Mouse (Mus musculus) monocyte, adult 2 months (primary cell): ENCODE results near the gene Fezf2.

Source experiments
- DNase-seq, 2 experiments: peaks; one replicate each; pipeline ENCODE4 v3.0.0; 2022; ENCODE audit warnings: low spot score in 2 of 2, low read depth in 1 of 2

Fezf2 gene

DNA sequence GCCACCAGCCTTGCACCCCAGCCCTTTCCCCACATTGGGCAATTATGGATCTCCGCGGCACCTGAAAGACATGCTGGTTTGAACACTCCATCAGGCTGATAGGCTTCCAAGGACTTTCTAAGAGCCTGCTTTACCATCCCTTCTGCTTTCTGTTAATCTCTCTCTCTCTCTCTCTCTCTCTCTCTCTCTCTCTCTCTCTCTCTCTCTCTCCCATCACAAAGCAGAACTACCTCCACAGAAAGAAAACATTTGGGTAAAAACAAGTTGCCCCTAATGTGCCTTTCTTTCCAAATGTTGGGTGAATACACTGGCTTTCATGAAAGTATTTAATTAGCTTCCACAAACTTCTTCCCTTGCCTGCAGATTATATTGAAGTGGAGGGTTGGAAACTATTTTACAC is at the start of gene Fezf2:
TSS of gene Fezf2 (minus strand) at position 101 of the 400 bp plus-strand sequence.
- no peak for DNase-seq

GRCm38 (mm10) chr14:12397561-12397960 is 49.6 kb upstream of the Fezf2 start:
- no peak for DNase-seq

GRCm38 (mm10) chr14:12394318-12394717 is 46.3 kb upstream of the Fezf2 start:
- no peak for DNase-seq

- no peak for DNase-seq
Observed at GRCm38 (mm10) chr14:12393271-12393861, 45.4 kb upstream of the Fezf2 start.

DNA sequence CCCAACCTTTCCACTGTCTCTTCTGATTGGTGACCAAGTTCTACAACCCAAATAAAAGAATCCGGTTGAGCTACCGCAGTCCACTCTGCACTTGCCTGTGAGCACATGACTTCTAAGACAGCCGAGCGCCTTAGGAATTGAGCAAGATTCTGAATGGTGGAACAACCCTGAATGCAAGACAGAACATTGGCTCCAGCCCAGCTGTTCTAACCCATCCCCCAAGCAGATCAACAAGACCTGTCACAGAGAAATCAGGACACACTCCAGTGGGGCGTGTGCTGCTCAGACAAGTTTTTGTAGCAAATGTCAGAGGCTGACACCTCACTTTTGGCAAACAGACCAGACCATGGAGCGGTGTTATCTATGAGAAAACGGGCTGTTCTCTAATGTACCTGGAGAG is 43.2 kb upstream of the Fezf2 start:
- DNase-seq: no peak

DNA sequence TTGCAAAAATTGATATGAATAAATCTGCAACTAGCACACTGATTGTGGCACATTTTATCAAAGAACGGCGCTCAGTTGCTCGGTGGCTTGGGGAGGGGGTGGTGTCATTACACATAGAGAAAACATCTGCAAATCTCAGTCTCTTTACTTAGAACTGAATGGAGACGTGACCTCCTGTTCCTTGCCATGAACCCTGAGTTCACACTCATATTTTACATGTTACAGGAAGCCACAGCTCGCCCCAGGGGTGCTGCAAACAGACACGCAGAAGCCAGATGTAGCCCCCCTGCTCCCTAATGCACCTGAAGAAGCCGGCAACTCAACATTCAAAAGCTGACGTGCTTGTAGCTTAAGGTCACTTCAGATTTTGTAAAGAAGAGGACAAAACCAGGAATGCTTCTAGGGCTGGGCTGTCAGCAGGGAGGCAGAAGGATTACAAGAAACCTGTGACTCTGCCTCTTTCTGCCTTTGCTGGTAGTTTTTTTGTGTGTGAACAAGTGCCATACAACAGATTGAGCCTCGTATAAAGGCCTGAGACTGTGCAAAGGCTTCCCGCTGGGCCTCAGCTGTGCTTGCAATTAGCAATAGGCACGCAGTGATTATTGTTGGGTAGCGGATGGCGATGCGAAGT is 40.9 kb upstream of the Fezf2 start:
- no peak for DNase-seq

- no peak for DNase-seq
Observed at GRCm38 (mm10) chr14:12388192-12388795, 40.3 kb upstream of the Fezf2 start.

- no peak for DNase-seq
Observed at GRCm38 (mm10) chr14:12387176-12387575, 39.2 kb upstream of the Fezf2 start.

GRCm38 (mm10) chr14:12377883-12378282 is 29.9 kb upstream of the Fezf2 start:
- DNase-seq: no peak

DNA sequence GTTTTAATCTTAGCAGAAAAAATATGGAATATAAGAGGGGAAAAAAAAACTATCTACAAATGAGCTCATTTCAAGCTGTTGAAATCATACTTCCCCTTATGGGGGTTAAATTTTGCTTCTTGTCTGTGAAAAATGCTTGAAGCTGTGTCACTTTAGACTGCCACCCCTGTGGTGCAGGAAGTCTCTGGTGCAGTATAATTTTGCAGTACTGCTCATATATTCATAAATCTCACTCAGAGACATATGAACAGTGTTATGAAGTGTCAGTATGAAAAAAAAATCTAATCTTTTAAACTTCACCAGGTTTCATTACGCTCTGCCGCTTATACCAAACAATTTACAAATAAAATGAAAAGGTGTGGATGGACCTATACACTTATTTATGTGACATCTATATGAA is 29.3 kb upstream of the Fezf2 start:
- no peak for DNase-seq

GRCm38 (mm10) chr14:12375451-12375850 is 27.5 kb upstream of the Fezf2 start:
- DNase-seq: no peak

DNA sequence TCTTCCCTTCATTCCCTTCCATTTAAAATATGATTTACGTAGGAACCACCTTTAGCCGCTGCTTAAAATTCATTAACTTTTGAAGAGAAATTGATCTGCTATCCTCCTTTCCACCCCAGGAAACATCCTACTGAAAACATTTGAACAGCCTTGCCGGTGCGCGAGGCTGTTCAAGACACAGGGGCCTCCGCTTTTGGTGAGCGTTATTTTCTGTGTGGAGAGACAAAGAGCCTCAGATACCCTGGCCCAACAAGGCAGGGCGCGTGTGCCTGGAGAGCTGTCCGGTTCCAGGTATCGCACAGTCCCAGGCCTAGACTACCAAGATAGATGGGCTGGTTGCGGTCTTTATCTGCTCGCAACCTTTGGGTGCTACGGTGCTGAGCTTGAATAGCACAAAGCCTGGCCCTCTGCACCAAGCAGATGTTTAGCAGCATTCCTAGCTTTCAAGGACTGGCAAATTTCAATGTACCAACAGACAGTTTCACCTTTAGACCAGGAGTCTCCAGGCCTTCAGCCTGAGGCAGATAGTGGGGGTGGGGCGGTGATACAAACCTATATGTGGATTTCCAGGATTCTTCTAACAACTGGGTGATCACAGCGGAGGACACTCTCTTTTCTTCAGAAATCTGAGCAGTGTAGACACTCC is 2.4 kb upstream of the Fezf2 start:
- DNase-seq: no peak

GRCm38 (mm10) chr14:12349334-12350090 is 1.5 kb upstream of the Fezf2 start:
- no peak for DNase-seq

DNA sequence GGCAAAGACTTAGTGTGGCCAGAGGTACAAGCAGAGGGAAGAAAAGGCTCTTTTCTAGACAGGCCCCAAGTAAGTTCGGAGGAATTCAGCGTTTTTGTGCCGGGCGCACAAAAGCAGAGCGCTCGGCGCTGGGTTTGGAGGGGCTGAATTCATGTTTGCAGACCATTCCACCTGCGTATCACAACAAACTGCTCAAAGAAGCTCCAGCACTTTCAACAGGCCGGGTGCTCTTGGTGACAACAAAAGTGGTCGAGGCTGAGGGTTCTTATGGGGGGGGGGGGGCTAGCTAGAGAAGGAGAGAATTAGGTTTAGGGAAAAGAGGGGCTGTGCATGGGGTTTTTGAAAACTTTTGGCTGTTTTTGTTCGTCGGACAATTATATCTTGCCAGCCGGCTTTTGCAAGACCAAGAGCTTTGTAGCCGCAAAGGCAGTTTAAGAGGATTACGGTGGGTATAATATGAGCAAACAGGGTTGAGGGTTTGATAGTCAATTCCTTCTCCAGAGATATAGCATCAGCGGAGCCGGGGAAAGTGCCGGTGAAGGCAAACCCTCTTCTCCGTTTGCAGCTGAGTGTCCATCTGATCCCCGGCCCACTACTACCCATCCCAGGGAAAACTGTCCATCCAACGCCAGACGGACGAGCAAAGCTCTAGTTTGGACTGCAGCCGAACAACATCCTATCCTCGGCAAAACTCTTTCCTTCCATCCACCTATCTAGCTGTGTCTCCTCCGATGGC is 956 bp downstream of the Fezf2 start:
- no peak for DNase-seq

DNA sequence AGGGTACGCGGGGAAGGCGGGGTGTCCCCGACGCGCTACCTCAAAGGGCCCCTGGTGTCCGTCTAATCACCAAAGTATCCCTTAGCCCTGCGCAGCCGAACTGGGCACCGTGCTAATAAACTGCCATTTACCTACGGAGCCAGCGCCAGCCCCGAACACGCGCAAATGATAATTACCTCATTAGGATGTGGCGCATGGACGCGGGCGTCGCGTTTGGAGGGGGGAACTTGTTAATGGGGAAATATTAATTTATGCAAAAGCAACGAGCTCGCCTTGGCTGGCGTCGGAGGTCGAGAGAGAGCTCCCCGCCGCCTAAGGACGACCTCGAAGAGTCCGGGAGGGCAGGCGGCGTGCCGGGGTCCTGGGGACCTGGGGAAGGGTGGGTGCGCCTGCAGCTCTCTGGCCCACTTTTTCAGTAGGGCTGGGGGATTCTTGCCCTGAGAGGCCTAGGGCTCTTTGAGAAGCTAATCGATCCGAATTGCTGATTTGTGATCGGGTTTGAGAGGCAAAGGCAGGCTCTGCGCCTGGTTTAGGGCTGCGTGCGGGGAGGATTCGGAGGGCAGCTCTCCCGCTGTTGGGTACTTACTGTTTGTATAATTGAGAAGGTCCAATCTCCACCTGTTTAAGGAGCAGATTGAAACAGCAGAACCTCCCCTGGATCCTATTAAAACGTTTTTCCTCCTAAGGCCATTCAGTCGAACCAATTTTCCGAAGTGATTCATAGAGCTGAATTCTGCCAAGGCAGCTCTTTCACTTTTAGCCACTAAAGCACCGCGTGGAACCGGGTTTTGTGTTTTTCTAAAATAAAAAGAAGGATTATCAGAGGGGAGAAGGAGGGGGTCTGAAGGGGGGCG is 1.8 kb downstream of the Fezf2 start:
- no peak for DNase-seq

DNA sequence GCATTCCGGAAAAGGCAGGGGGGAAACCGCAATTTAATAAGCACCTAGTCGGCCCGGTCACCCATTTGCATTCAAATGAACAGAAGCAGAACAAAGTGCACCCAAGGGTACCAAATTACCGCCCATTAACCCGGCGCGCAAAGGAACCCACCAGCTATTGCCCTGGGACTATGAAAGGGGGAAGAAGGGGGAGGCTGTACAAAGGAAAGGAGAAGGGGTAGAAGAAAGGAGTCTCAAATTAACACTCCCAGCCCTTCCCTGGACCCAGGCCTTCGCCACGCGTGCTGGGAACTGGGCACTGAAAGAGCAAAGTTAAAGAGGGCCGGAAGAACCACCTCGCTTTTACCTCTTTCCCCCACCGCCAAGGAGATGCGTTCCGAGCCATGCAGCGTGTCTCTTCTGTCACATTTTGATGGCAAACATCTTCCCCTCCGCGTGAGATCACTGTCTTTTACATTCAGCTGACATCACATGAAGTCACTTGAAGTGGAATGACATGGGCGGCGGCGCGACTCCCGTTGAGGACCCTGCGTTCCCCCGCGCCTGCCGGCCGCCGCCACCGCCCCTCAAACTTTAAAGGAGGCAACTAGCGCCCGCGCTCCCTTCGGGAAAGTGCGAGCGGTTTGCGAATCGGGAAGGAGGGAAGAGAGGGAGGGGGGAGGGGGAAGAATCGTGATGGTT is 2.6 kb downstream of the Fezf2 start:
- DNase-seq: no peak

DNA sequence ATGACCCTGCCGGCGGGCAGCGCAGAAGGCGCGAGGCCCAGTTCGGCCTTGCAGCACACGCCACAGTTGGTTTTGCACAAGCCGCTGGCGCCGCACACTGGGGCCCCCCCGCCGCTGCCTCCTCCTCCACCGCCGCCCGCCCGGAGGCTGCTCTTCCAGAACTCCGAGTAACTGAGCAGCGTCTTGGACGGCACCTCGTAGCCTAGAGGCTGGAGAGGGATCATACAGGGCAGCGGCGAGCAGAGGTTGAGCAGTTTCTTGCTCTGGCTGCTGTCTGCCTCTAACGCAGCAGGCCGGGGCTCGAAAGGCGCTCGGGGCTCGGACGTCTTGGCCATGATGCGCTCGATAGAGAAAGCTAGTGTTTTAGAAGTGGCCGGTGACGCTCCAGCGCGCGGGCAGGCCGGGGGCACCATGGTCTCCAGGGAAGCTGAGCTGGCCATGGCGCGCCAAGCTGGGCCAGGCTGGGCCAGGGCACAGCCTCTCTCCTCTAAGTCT is 3.2 kb downstream of the Fezf2 start:
- DNase-seq: no peak

DNA sequence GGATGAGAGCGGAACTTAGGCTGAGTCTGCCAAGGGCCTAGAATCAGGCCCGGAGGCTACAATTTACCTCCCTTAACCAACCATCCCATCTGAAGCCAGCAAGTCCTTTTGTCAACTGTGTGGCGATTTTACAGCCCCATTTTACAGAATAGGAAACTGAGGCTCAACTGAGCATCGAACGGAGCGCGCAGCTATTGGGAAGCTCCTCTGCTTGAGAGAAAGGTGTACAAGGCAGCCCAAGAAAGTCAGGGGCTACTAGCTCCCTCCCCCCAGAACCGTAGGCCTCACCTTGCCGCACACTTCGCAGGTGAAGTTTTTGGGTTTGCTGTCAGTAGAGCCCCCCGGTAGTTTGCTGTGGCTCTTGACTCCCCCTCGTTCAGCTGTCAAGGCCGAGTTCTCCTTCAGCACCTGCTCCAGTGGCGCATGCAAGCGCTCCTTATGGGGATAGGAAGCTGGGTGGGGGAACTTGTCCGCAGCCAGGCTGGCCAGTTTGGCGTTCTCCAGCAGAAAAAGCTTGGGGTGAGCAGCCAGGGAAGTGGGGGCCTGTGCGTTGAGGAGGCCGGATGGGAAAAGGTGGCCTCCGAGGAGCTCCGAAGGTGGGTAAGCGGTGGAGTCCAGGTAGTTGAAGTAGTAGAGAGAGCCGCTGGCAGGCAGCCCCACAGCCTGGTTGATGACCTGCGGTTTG is 3.8 kb downstream of the Fezf2 start:
- no peak for DNase-seq
